9 mouse cellular contexts compared by ENCODE assay signal in genomic region chr10:53795567-53796257, GRCm38 (mm10). TPM values are rescaled to one million over a fixed set of nuclear protein-coding genes. Genes with fewer than 3 reads are reported as not detected.
DNase-seq lines count a peak whose midpoint lies in the region; ATAC-seq and TF ChIP-seq lines count a peak whose summit lies in the region.
"Had no signal": no experiment of that assay in that cellular context is flagged by ENCODE, and none has a peak within 500 bp of the region (broad histone marks: within the 10 kb centered on the region; RNA-seq: fewer than 3 reads in every experiment).

No protein-coding gene starts in this region.

- no peaks in the 10 kb centered on the region for H3K36me3 ChIP-seq in forebrain, embryonic 14.5 days (ENCODE audit: control insufficient read depth, insufficient read depth, low read length)
- H3K36me3 ChIP-seq: embryonic facial prominence, embryonic 15.5 days; limb, embryonic 12.5 days had no signal

- H3K27me3 ChIP-seq in forebrain, embryonic 14.5 days (replicated peaks; ENCODE audit: control insufficient read depth, insufficient read depth, low read length), result no peaks in the 10 kb centered on the region
- H3K27me3 ChIP-seq: embryonic facial prominence, embryonic 15.5 days; limb, embryonic 12.5 days had no signal

- DNase-seq in left cerebral cortex, adult 2 months (ENCODE audit: extremely low spot score in 1 of 2, low spot score in 2 of 2), result peak; percentile 37 to 41
- no peak for DNase-seq in left cerebral cortex, adult 8-10 months (ENCODE audit: low spot score in 2 of 2)
- peak; percentile 5 for DNase-seq in c-Kit-positive CD71-positive TER-119-negative erythroid progenitor cells, embryonic 14.5 days (ENCODE audit: low read depth)
- DNase-seq in forebrain, embryonic 14.5 days (ENCODE audit: low spot score), result peak; percentile 68
- DNase-seq in lung, postnatal 14 days, result peak; percentile 24
- no peak for DNase-seq in testis, postnatal 10 days (ENCODE audit: low spot score)
- no peak for DNase-seq in gastrocnemius, adult 8-10 months (ENCODE audit: low spot score in 2 of 2)

- no peak overlapping the region for H3K9ac ChIP-seq in forebrain, embryonic 14.5 days (ENCODE audit: low read length)
- H3K9ac ChIP-seq: embryonic facial prominence, embryonic 15.5 days; limb, embryonic 12.5 days had no signal

- intact Hi-C loops in left cerebral cortex, adult 2 months (cut with DNase I), result loop anchor here (1.0 kb wide), 1 partner anchor 154 kb away; no protein-coding TSS in a partner anchor

- TF ChIP-seq CTCF in left cerebral cortex, adult 2 months (IDR thresholded peaks at IDR 0.05), result peak; percentile 69

- no peak overlapping the region for H3K4me2 ChIP-seq in forebrain, embryonic 14.5 days (ENCODE audit: low read length)
- H3K4me2 ChIP-seq: embryonic facial prominence, embryonic 15.5 days; limb, embryonic 12.5 days had no signal

- no peaks in the 10 kb centered on the region for H3K9me3 ChIP-seq in forebrain, embryonic 14.5 days (replicated peaks; ENCODE audit: control insufficient read depth, low read length)
- H3K9me3 ChIP-seq: embryonic facial prominence, embryonic 15.5 days; limb, embryonic 12.5 days had no signal

- WGBS in forebrain, embryonic 14.5 days, result 7% methylated on average over 2 of the region's 2 CpGs

- no peaks in the 10 kb centered on the region for H3K4me1 ChIP-seq in forebrain, embryonic 14.5 days (ENCODE audit: control insufficient read depth, insufficient read depth, low read length)
- H3K4me1 ChIP-seq: embryonic facial prominence, embryonic 15.5 days; limb, embryonic 12.5 days had no signal

- peak; percentile 68 for ATAC-seq in forebrain, embryonic 14.5 days

- no peak overlapping the region for H3K4me3 ChIP-seq in left cerebral cortex, adult 2 months
- no peak overlapping the region for H3K4me3 ChIP-seq in forebrain, embryonic 14.5 days (ENCODE audit: low read depth, low read length)
- H3K4me3 ChIP-seq: embryonic facial prominence, embryonic 15.5 days; limb, embryonic 12.5 days had no signal

- H3K27ac ChIP-seq in left cerebral cortex, adult 2 months, result no peak overlapping the region
- no peak overlapping the region for H3K27ac ChIP-seq in forebrain, embryonic 14.5 days (ENCODE audit: low read depth, low read length)
- H3K27ac ChIP-seq: embryonic facial prominence, embryonic 15.5 days; limb, embryonic 12.5 days had no signal

RNA-seq across cellular contexts. Expression of gene Fam184a, which starts 44.8 kb away (rescaled TPM):
- 10 to 100 TPM; 26.3 to 31.8 TPM for total RNA-seq in left cerebral cortex, adult 2 months (2021)
- 10 to 100 TPM; 30.3 to 32.8 (median 30.8) TPM for total RNA-seq in left cerebral cortex, adult 8-10 months (2022)
- polyA plus RNA-seq in forebrain, embryonic 14.5 days (2014; fragmentation: Nextera tagmentation; extraction: Ambion mirVana), result 6.7 and 6.9 TPM in 2 replicates
- total RNA-seq in gastrocnemius, adult 8-10 months (2022), result under 1 TPM; 0.15 to 0.27 (median 0.16) TPM

Comparison
In these comparisons a context has a peak if more than half of its experiments do, and no peak if none do; other contexts are left out.
1. DNase-seq: peak in left cerebral cortex, adult 2 months (2 of 2), c-Kit-positive CD71-positive TER-119-negative erythroid progenitor cells, embryonic 14.5 days (single experiment), forebrain, embryonic 14.5 days (single experiment) and lung, postnatal 14 days (single experiment); none in left cerebral cortex, adult 8-10 months (0 of 2), testis, postnatal 10 days (single experiment) and gastrocnemius, adult 8-10 months (0 of 2).
2. RNA of gene Fam184a, which starts 44.8 kb away (total RNA-seq): 26.3 to 31.8 TPM in left cerebral cortex, adult 2 months and 30.3 to 32.8 TPM in left cerebral cortex, adult 8-10 months; 0.15 to 0.27 TPM in gastrocnemius, adult 8-10 months; every median in the first group is over 10 times any median in the second.